Mouse (Mus musculus) kidney, adult 2 months (tissue): ENCODE measurements at regions not wholly inside any gene's neighbourhood (a gene's known extent, or its start where the extent isn't known, plus 50 kb on each side); places are given as distances from the start of the nearest gene placed in this dataset.

Experiments
- DNase-seq: peaks from one replicate; pipeline ENCODE4 v3.0.0; 2021
- H3K27ac ChIP-seq: fragments of 200-500 bp; 2 replicates; pipeline ENCODE4 v1.5.1; 2012; ENCODE audit warnings: low read depth, low read length, control low read depth, inconsistent platforms; ENCODE audit not compliant: insufficient read depth
- H3K27me3 ChIP-seq: fragments of 200-500 bp; replicated peaks from 2 replicates; pipeline ENCODE4 v1.6.1; 2012; ENCODE audit warnings: mild to moderate bottlenecking, moderate library complexity, low read length, inconsistent platforms; ENCODE audit not compliant: control insufficient read depth, insufficient read depth
- H3K36me3 ChIP-seq: fragments of 200-500 bp; 2 replicates; pipeline ENCODE4 v1.6.1; 2012; ENCODE audit warnings: mild to moderate bottlenecking, moderate library complexity, low read length, inconsistent platforms; ENCODE audit not compliant: control insufficient read depth, insufficient read depth
- H3K4me1 ChIP-seq: fragments of 200-500 bp; 2 replicates; pipeline ENCODE4 v1.6.1; 2011; ENCODE audit warnings: low read length; ENCODE audit not compliant: control insufficient read depth, insufficient read depth
- H3K4me3 ChIP-seq: fragments of 200-500 bp; 2 replicates; pipeline ENCODE4 v1.5.1; 2011; ENCODE audit warnings: mild to moderate bottlenecking, low read depth, low read length, control low read depth; ENCODE audit not compliant: insufficient read depth
- CTCF ChIP-seq: fragments of 200-500 bp; conservative IDR thresholded peaks from 2 replicates; pipeline ENCODE4 v1.5.1; 2011; ENCODE audit warnings: low read depth, mild to moderate bottlenecking, control low read depth, low read length, moderate library complexity, mixed read lengths; ENCODE audit not compliant: insufficient read depth, insufficient read length
- POLR2A ChIP-seq: fragments of 200-500 bp; IDR thresholded peaks from one replicate; pipeline ENCODE4 v1.6.1; 2011; ENCODE audit warnings: low read depth, low read length, control low read depth
- WGBS: fragments of 180-500 bp; shearing (Covaris S2); methylation state at CpG from one replicate; pipeline ENCODE4 v1.1.7; 2018; 5-methylcytosine and 5-hydroxymethylcytosine counted together

GRCm38 (mm10) chr5:85954526-85954925 is 110.9 kb downstream of the Cenpc1 start:
- no peaks in the 10 kb centered on the region for H3K4me1 ChIP-seq
- TF ChIP-seq POLR2A (no peak), CTCF (no peak)
- no peak for DNase-seq
- no peak overlapping the region for H3K27ac ChIP-seq
- no peak overlapping the region for H3K4me3 ChIP-seq
- no peaks in the 10 kb centered on the region for H3K27me3 ChIP-seq
- no peaks in the 10 kb centered on the region for H3K36me3 ChIP-seq

GRCm38 (mm10) chr5:85936667-85937314 is 128.6 kb downstream of the Cenpc1 start:
- no peaks in the 10 kb centered on the region for H3K36me3 ChIP-seq
- H3K27me3 ChIP-seq = no peaks in the 10 kb centered on the region
- H3K4me3 ChIP-seq = no peak overlapping the region
- no peaks in the 10 kb centered on the region for H3K4me1 ChIP-seq
- DNase-seq = peak; percentile 21
- 35% methylated on average over 8 of the region's 8 CpGs for WGBS
- H3K27ac ChIP-seq = no peak overlapping the region
- TF ChIP-seq POLR2A (no peak), CTCF (0 out of 2 replicates have a peak, but pooled peaks have one; percentile 4)

DNA sequence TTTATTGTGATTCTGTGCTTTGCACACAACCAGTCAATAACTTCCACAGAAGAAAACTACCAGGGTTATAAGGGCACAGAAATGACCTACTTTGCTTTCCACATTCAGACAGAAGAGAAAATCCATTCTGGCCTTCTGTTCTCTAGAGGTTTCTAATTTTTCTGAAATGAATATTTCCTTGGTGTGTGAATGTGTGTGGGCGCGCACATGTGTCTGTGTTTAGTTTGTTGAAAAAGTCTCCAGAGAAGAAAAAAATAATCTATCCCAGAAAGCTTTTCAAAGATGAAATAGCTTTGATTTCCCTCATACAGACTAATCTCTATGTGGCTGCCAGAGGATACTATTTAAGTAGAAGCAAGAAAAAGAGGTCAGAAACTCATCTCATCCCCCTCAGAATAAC is 147.1 kb downstream of the Cenpc1 start:
- WGBS = 96% methylated on average over 2 of the region's 2 CpGs
- DNase-seq = no peak
- Histone ChIP-seq H3K4me3 (no peak overlapping the region), H3K27me3 (no peaks in the 10 kb centered on the region), H3K4me1 (no peaks in the 10 kb centered on the region), H3K36me3 (no peaks in the 10 kb centered on the region), H3K27ac (no peak overlapping the region)
- TF ChIP-seq POLR2A = no peak
- TF ChIP-seq CTCF = no peak

DNA sequence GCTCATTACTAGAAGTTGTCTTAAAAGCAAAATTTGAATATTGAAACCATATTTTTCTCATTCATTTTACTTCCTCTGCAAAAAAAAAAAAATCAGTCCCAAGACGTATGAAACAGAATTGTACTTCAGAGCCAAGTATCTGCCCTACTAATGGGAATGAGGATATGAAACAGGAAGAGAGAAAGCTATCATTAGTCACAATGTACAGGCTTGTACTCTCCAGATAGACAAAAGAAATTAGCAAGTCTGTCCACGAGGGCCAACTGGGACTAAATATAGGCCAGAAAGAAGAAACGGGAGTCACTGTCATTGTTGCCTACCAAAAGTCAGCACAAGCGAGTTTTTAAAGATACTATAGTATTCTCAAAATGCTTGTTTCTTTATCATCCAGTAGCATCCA is 150.4 kb downstream of the Cenpc1 start:
- WGBS = 62% methylated on average over 4 of the region's 4 CpGs
- Histone ChIP-seq H3K4me3 (no peak overlapping the region), H3K27me3 (no peaks in the 10 kb centered on the region), H3K27ac (no peak overlapping the region), H3K4me1 (no peaks in the 10 kb centered on the region), H3K36me3 (no peaks in the 10 kb centered on the region)
- no peak for DNase-seq
- TF ChIP-seq CTCF (no peak), POLR2A (no peak)

DNA sequence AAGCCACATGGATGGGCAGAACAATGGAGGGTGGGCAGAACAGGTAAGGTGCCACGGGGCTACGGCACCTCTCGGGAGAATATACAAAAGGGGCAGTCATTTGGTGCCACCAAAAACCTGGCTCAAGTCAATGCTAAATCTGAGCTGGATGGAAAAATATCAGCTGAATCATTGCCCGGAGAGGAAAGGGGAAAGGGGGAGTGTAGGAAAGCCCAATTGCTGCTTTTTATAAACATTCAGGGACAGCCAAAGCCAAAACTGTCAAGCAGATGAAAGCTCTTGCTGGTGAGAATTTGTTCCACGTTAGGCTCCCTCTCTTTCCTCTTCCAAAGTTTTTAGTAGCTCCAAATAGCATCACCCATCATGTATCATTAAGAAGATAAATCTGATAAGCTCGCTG is 168.9 kb downstream of the Cenpc1 start:
- 75% methylated on average over 6 of the region's 6 CpGs for WGBS
- TF ChIP-seq POLR2A (no peak), CTCF (no peak)

GRCm38 (mm10) chr5:85895814-85896213 is 169.6 kb downstream of the Cenpc1 start:
- H3K4me3 ChIP-seq = no peak overlapping the region
- H3K27ac ChIP-seq = no peak overlapping the region
- no peaks in the 10 kb centered on the region for H3K27me3 ChIP-seq
- no peak for TF ChIP-seq CTCF
- no peak for TF ChIP-seq POLR2A
- 65% methylated on average over 2 of the region's 2 CpGs for WGBS
- no peak for DNase-seq
- no peaks in the 10 kb centered on the region for H3K4me1 ChIP-seq
- H3K36me3 ChIP-seq = no peaks in the 10 kb centered on the region

More for the DNA sequence above, 168.9 kb downstream of the Cenpc1 start:
- no peaks in the 10 kb centered on the region for H3K36me3 ChIP-seq
- H3K4me3 ChIP-seq = no peak overlapping the region
- no peak overlapping the region for H3K27ac ChIP-seq
- no peaks in the 10 kb centered on the region for H3K4me1 ChIP-seq
- H3K27me3 ChIP-seq = no peaks in the 10 kb centered on the region
- DNase-seq = no peak

- Histone ChIP-seq H3K36me3 (no peaks in the 10 kb centered on the region), H3K27me3 (no peaks in the 10 kb centered on the region), H3K4me1 (no peaks in the 10 kb centered on the region), H3K4me3 (no peak overlapping the region), H3K27ac (no peak overlapping the region)
- 84% methylated on average over 8 of the region's 8 CpGs for WGBS
- TF ChIP-seq CTCF (no peak), POLR2A (no peak)
- no peak for DNase-seq
Observed at GRCm38 (mm10) chr5:85870311-85870710, 195.1 kb downstream of the Cenpc1 start.
